Mouse (Mus musculus) lung, embryonic 16.5 days (tissue): ENCODE data around the gene AU021092. TPM values are rescaled to one million over a fixed set of nuclear protein-coding genes. Genes with fewer than 3 reads are reported as not detected.

ENCODE experiments used
- ATAC-seq: fragments of 200-750 bp; cut with Nextera tagmentation; 2 replicates; pipeline ENCODE4 v1.8.0; 2017; ENCODE audit warnings: low read depth, mild to moderate bottlenecking, moderate library complexity
- H3K27ac ChIP-seq: fragments of 300-500 bp; sonication (generic); 2 replicates; pipeline ENCODE4 v1.5.1; 2014; ENCODE audit warnings: mild to moderate bottlenecking, control low read depth, low read length
- H3K27me3 ChIP-seq: fragments of 300-500 bp; sonication (generic); 2 replicates; pipeline ENCODE4 v1.6.1; 2014; ENCODE audit warnings: low read depth, low read length, mixed read lengths; ENCODE audit not compliant: control insufficient read depth, insufficient read depth
- H3K36me3 ChIP-seq: fragments of 300-500 bp; sonication (generic); 2 replicates; pipeline ENCODE4 v1.6.1; 2014; ENCODE audit warnings: low read length; ENCODE audit not compliant: control insufficient read depth, insufficient read depth
- H3K4me1 ChIP-seq: fragments of 300-500 bp; sonication (generic); replicated peaks from 2 replicates; pipeline ENCODE4 v1.6.1; 2014; ENCODE audit warnings: low read length, mixed read lengths; ENCODE audit not compliant: control insufficient read depth, insufficient read depth
- H3K4me2 ChIP-seq: fragments of 300-500 bp; sonication (generic); 2 replicates; pipeline ENCODE4 v1.6.1; 2014; ENCODE audit warnings: low read depth, low read length, control low read depth
- H3K4me3 ChIP-seq: fragments of 300-500 bp; sonication (generic); 2 replicates; pipeline ENCODE4 v1.5.1; 2014; ENCODE audit warnings: mild to moderate bottlenecking, low read length, control low read depth
- H3K9ac ChIP-seq: fragments of 300-500 bp; sonication (generic); 2 replicates; pipeline ENCODE4 v1.6.1; 2014; ENCODE audit warnings: low read length, control low read depth
- H3K9me3 ChIP-seq: fragments of 300-500 bp; sonication (generic); 2 replicates; pipeline ENCODE4 v1.6.1; 2016; ENCODE audit warnings: low read length; ENCODE audit not compliant: control insufficient read depth
- WGBS: fragments of 180-500 bp; shearing (Covaris S2); extraction: QIAGEN DNeasy Blood & Tissue Kit; methylation state at CpG from one replicate; pipeline ENCODE4 v1.1.7; 2014; 5-methylcytosine and 5-hydroxymethylcytosine counted together
- polyA plus RNA-seq: library from polyadenylated mRNA; unstranded; fragments of >200 nt; fragmentation: Nextera tagmentation; extraction: Ambion mirVana; gene quantifications from 2 replicates; pipeline ENCODE4 v1.2.1, GENCODE M21; 2015

Gene AU021092
- polyA plus RNA-seq, 1 experiment from 2014 or later: 60.9 TPM

- under 1% methylated on average over 36 of the region's 36 CpGs for WGBS
- no peaks in the 10 kb centered on the region for H3K36me3 ChIP-seq
- no peaks in the 10 kb centered on the region for H3K9me3 ChIP-seq
- peak overlapping the region; percentile 98 for H3K4me2 ChIP-seq
- H3K4me3 ChIP-seq: peak overlapping the region; percentile 83
- no peak overlapping the region for H3K27ac ChIP-seq
- peak; percentile 23; the same call in 1 of the 2 replicates for ATAC-seq
- H3K4me1 ChIP-seq: peaks cover 5% of the 10 kb centered on the region
- peak overlapping the region; percentile 71 for H3K9ac ChIP-seq
- no peaks in the 10 kb centered on the region for H3K27me3 ChIP-seq
Measured at GRCm38 (mm10) chr16:5203200-5203599, 18.9 kb downstream of the AU021092 start.

GRCm38 (mm10) chr16:5202681-5203080 is 19.4 kb downstream of the AU021092 start:
- peak overlapping the region; percentile 98 for H3K4me2 ChIP-seq
- H3K36me3 ChIP-seq: no peaks in the 10 kb centered on the region
- H3K27me3 ChIP-seq: no peaks in the 10 kb centered on the region
- H3K4me3 ChIP-seq: peak overlapping the region; percentile 83
- H3K9me3 ChIP-seq: no peaks in the 10 kb centered on the region
- WGBS: 15% methylated on average over 4 of the region's 4 CpGs
- no peak overlapping the region for H3K27ac ChIP-seq
- no peak for ATAC-seq
- peaks cover 5% of the 10 kb centered on the region for H3K4me1 ChIP-seq
- peak overlapping the region; percentile 71 for H3K9ac ChIP-seq

GRCm38 (mm10) chr16:5195080-5195479 is 27.0 kb downstream of the AU021092 start:
- no peaks in the 10 kb centered on the region for H3K27me3 ChIP-seq
- H3K9me3 ChIP-seq: no peaks in the 10 kb centered on the region
- 22% methylated on average over 6 of the region's 6 CpGs for WGBS
- no peaks in the 10 kb centered on the region for H3K36me3 ChIP-seq
- no peaks in the 10 kb centered on the region for H3K4me1 ChIP-seq
- peak; percentile 45; the same call in 1 of the 2 replicates for ATAC-seq
- no peak overlapping the region for H3K4me3 ChIP-seq
- no peak overlapping the region for H3K9ac ChIP-seq
- H3K27ac ChIP-seq: no peak overlapping the region
- no peak overlapping the region for H3K4me2 ChIP-seq

GRCm38 (mm10) chr16:5186234-5186633 is 35.9 kb downstream of the AU021092 start:
- Histone ChIP-seq H3K27ac (no peak overlapping the region), H3K27me3 (no peaks in the 10 kb centered on the region), H3K36me3 (no peaks in the 10 kb centered on the region), H3K9me3 (no peaks in the 10 kb centered on the region), H3K4me2 (no peak overlapping the region), H3K4me3 (no peak overlapping the region), H3K4me1 (no peaks in the 10 kb centered on the region), H3K9ac (no peak overlapping the region)
- WGBS: 54% methylated on average over 7 of the region's 7 CpGs
- no peak for ATAC-seq

GRCm38 (mm10) chr16:5185691-5186090 is 36.4 kb downstream of the AU021092 start:
- no peak overlapping the region for H3K27ac ChIP-seq
- H3K9ac ChIP-seq: no peak overlapping the region
- H3K27me3 ChIP-seq: no peaks in the 10 kb centered on the region
- H3K4me1 ChIP-seq: no peaks in the 10 kb centered on the region
- ATAC-seq: no peak
- no peak overlapping the region for H3K4me3 ChIP-seq
- no peaks in the 10 kb centered on the region for H3K9me3 ChIP-seq
- H3K4me2 ChIP-seq: no peak overlapping the region
- 46% methylated on average over 7 of the region's 7 CpGs for WGBS
- H3K36me3 ChIP-seq: no peaks in the 10 kb centered on the region

GRCm38 (mm10) chr16:5184956-5185355 is 37.1 kb downstream of the AU021092 start:
- Histone ChIP-seq H3K9me3 (no peaks in the 10 kb centered on the region), H3K36me3 (no peaks in the 10 kb centered on the region), H3K27me3 (no peaks in the 10 kb centered on the region), H3K9ac (no peak overlapping the region), H3K4me3 (no peak overlapping the region), H3K4me1 (no peaks in the 10 kb centered on the region), H3K4me2 (no peak overlapping the region), H3K27ac (no peak overlapping the region)
- ATAC-seq: no peak
- WGBS: 78% methylated on average over 5 of the region's 5 CpGs

GRCm38 (mm10) chr16:5184101-5184500 is 38.0 kb downstream of the AU021092 start:
- no peak overlapping the region for H3K4me2 ChIP-seq
- H3K27me3 ChIP-seq: no peaks in the 10 kb centered on the region
- no peaks in the 10 kb centered on the region for H3K4me1 ChIP-seq
- H3K9me3 ChIP-seq: no peaks in the 10 kb centered on the region
- 48% methylated on average over 8 of the region's 8 CpGs for WGBS
- ATAC-seq: no peak
- no peak overlapping the region for H3K27ac ChIP-seq
- H3K36me3 ChIP-seq: no peaks in the 10 kb centered on the region
- no peak overlapping the region for H3K9ac ChIP-seq
- no peak overlapping the region for H3K4me3 ChIP-seq

- H3K27me3 ChIP-seq: no peaks in the 10 kb centered on the region
- no peaks in the 10 kb centered on the region for H3K36me3 ChIP-seq
- H3K9ac ChIP-seq: no peak overlapping the region
- WGBS: 83% methylated on average over 18 of the region's 18 CpGs
- ATAC-seq: no peak
- H3K4me1 ChIP-seq: no peaks in the 10 kb centered on the region
- no peak overlapping the region for H3K4me2 ChIP-seq
- H3K9me3 ChIP-seq: no peaks in the 10 kb centered on the region
- no peak overlapping the region for H3K27ac ChIP-seq
- no peak overlapping the region for H3K4me3 ChIP-seq
Measured at GRCm38 (mm10) chr16:5183310-5183975, 38.7 kb downstream of the AU021092 start.

GRCm38 (mm10) chr16:5172636-5173035 is 49.5 kb downstream of the AU021092 start:
- WGBS: 90% methylated on average over 6 of the region's 6 CpGs
- no peaks in the 10 kb centered on the region for H3K36me3 ChIP-seq
- H3K27ac ChIP-seq: no peak overlapping the region
- H3K9ac ChIP-seq: no peak overlapping the region
- H3K4me1 ChIP-seq: no peaks in the 10 kb centered on the region
- H3K9me3 ChIP-seq: no peaks in the 10 kb centered on the region
- no peak for ATAC-seq
- no peak overlapping the region for H3K4me2 ChIP-seq
- H3K4me3 ChIP-seq: no peak overlapping the region
- H3K27me3 ChIP-seq: no peaks in the 10 kb centered on the region
